Mouse (Mus musculus) limb, embryonic 11.5 days (tissue): ENCODE data around the gene Cdk6. TPM values are rescaled to one million over a fixed set of nuclear protein-coding genes. Genes with fewer than 3 reads are reported as not detected.
"Not testable (repeated sequence)": the region's sequence is repeated elsewhere in the genome, so short reads cannot be mapped to it uniquely, and the experiment has no call there.

Source experiments
- ATAC-seq: fragments of 200-750 bp; cut with Nextera tagmentation; 2 replicates; pipeline ENCODE4 v1.8.0; 2017; ENCODE audit warnings: low read depth; ENCODE audit not compliant: insufficient number of reproducible peaks, low FRiP score, low TSS enrichment
- DNase-seq: peaks from one replicate; pipeline ENCODE4 v3.0.0-alpha.2; 2015; ENCODE audit warnings: low spot score
- H3K27ac ChIP-seq: fragments of 300-500 bp; sonication (generic); replicated peaks from 2 replicates; pipeline ENCODE4 v1.5.1; 2014; ENCODE audit warnings: low read depth, mild to moderate bottlenecking, low read length
- H3K27me3 ChIP-seq: fragments of 300-500 bp; sonication (generic); 2 replicates; pipeline ENCODE4 v1.6.1; 2014; ENCODE audit warnings: mild to moderate bottlenecking, low read length, mixed read lengths; ENCODE audit not compliant: control insufficient read depth, insufficient read depth
- H3K36me3 ChIP-seq: fragments of 300-500 bp; sonication (generic); 2 replicates; pipeline ENCODE4 v1.6.1; 2014; ENCODE audit warnings: mild to moderate bottlenecking, low read length, moderate library complexity, mixed read lengths; ENCODE audit not compliant: control insufficient read depth, insufficient read depth
- H3K4me1 ChIP-seq: fragments of 300-500 bp; sonication (generic); 2 replicates; pipeline ENCODE4 v1.6.1; 2014; ENCODE audit warnings: low read length, mixed read lengths; ENCODE audit not compliant: control insufficient read depth, insufficient read depth
- H3K4me2 ChIP-seq: fragments of 300-500 bp; sonication (generic); 2 replicates; pipeline ENCODE4 v1.6.1; 2014; ENCODE audit warnings: low read depth, mild to moderate bottlenecking, moderate library complexity; ENCODE audit not compliant: severe bottlenecking
- H3K4me3 ChIP-seq: fragments of 300-500 bp; sonication (generic); 2 replicates; pipeline ENCODE4 v1.5.1; 2014; ENCODE audit warnings: low read depth, low read length
- H3K9ac ChIP-seq: fragments of 300-500 bp; sonication (generic); 2 replicates; pipeline ENCODE4 v1.6.1; 2014; ENCODE audit warnings: mild to moderate bottlenecking, low read length
- H3K9me3 ChIP-seq: fragments of 300-500 bp; sonication (generic); 2 replicates; pipeline ENCODE4 v1.6.1; 2016; ENCODE audit warnings: low read length; ENCODE audit not compliant: control insufficient read depth
- WGBS: fragments of 180-500 bp; shearing (Covaris S2); extraction: QIAGEN DNeasy Blood & Tissue Kit; methylation state at CpG from one replicate; pipeline ENCODE4 v1.1.7; 2014; 5-methylcytosine and 5-hydroxymethylcytosine counted together
- polyA plus RNA-seq: library from polyadenylated mRNA; unstranded; fragments of >200 nt; fragmentation: Nextera tagmentation; extraction: Ambion mirVana; gene quantifications from 2 replicates; pipeline ENCODE4 v1.2.1, GENCODE M21; 2014

The Cdk6 gene
- polyA plus RNA-seq, 1 experiment from 2014 or later = 31.3 TPM

DNA sequence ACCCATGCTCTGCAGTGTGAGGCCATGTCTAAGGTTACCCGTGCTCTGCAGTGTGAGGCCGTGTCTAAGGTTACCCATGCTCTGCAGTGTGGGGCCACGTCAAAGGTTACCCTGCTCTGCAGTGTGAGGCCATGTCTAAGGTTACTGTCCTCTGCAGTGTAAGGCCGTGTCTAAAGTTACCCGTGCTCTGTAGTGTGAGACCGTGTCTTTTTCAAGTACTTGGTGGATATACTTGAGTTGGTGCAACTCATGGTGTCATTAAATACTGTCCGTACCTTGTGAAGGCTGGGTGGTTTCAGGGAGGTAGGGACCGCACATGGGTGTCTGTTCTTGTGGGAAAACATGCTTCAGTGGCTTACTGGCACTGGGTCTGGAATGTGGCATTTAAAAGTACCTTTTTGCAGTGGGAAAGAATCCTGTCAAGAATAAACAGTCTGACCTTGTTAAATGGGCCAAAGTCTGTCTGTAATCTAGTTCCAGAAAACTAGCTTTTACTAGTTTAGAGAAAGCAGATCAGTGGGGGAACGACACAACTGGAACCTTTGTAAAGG is 97.2 kb downstream of the Cdk6 start:
- not testable (repeated sequence) for H3K9me3 ChIP-seq, ATAC-seq, H3K4me3 ChIP-seq, H3K4me2 ChIP-seq, H3K27me3 ChIP-seq, H3K36me3 ChIP-seq, H3K9ac ChIP-seq, H3K4me1 ChIP-seq, H3K27ac ChIP-seq, DNase-seq
- WGBS = 85% methylated on average over 9 of the region's 9 CpGs

DNA sequence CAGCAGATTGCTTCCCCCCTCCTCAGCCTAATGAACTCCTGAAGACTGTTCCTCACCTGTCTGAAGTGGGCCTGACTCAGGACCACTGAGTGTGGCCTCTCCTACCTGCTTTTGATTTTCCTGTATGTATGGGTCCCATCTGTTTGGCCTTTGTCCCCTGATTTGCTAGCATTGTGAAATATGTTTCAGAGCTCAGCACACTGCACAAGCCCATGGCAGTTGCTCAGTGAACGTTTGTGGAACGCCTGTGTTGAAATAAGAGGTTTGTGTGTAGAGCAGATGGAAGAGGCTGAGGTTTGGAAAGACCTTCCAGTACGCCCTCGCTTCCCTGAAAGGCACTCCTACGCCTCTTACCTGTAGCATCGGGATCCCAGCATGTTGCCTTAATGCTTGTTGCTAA is 98.1 kb downstream of the Cdk6 start:
- ATAC-seq, H3K4me1 ChIP-seq, H3K9me3 ChIP-seq, DNase-seq, H3K27me3 ChIP-seq, H3K4me3 ChIP-seq, H3K36me3 ChIP-seq, H3K9ac ChIP-seq, H3K27ac ChIP-seq, H3K4me2 ChIP-seq: not testable (repeated sequence)
- WGBS = 88% methylated on average over 6 of the region's 6 CpGs

DNA sequence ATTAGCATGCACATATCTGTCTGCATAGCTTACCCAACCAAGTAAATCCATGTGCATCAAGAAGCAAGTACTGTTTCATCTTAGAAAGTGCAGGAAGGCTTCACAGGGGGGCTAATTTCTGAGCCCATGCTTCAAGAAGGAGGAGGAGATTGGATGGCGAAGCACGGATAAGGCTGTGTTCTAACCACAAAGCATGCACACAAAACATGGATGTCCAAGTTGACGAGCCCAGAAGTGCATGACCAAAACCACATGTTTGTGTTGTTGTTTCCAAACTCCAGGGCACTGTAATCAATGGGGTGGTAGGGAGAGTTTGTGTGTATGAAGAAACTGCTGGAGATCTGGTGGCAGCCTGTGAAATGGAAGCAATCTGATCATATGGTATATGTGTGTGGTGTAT is 101.2 kb downstream of the Cdk6 start:
- not testable (repeated sequence) for H3K4me3 ChIP-seq, ATAC-seq, H3K9me3 ChIP-seq, H3K4me1 ChIP-seq, H3K36me3 ChIP-seq, H3K27ac ChIP-seq, H3K9ac ChIP-seq, DNase-seq, H3K4me2 ChIP-seq, H3K27me3 ChIP-seq
- WGBS = 61% methylated on average over 3 of the region's 3 CpGs

DNA sequence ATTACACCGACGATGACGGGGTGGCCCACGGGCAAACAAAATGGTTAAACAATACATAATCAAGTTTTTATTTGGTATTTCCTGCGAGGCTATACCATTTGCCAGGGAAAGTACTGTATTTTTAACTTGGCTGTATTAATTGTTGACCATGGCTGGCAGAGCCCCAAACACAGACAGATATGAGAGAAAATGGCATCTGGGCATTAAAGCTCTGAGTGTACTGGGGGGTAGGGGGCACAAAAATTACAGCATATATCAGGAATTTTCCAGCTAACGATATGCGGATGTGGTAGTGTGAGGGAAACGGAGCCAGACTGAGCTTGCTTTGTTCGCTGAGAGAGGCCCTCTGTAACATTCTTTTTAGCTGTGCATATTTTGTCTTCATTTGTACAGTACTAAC is 109.9 kb downstream of the Cdk6 start:
- not testable (repeated sequence) for H3K4me1 ChIP-seq, H3K27me3 ChIP-seq, ATAC-seq, H3K36me3 ChIP-seq, H3K4me2 ChIP-seq, H3K9ac ChIP-seq, H3K9me3 ChIP-seq, H3K4me3 ChIP-seq, DNase-seq, H3K27ac ChIP-seq
- 67% methylated on average over 9 of the region's 9 CpGs for WGBS

DNA sequence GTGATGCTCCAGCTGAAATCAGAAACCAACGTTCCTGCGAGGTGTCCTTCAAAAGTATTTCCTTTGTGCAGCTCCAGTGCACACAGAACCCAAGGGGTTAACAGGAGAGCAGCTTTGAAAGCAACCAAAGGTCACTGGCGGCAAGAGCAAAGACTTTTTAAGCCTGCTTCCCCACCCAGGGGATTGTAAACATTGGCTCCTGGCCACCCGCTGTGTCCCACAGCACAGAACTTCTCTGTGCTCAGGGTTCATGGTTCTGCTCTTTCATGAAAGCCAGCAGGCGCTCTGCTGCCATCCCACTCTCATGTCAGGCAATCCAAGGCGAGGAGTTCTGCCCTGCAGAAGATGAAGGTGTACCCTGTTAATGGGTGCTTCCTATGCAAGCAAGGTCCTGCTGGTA is 112.7 kb downstream of the Cdk6 start:
- H3K9me3 ChIP-seq, H3K27ac ChIP-seq, H3K4me2 ChIP-seq, ATAC-seq, H3K4me3 ChIP-seq, H3K9ac ChIP-seq, H3K27me3 ChIP-seq, H3K36me3 ChIP-seq, H3K4me1 ChIP-seq: not testable (repeated sequence)
- DNase-seq = peak; percentile 38
- WGBS = 6% methylated on average over 6 of the region's 6 CpGs

DNA sequence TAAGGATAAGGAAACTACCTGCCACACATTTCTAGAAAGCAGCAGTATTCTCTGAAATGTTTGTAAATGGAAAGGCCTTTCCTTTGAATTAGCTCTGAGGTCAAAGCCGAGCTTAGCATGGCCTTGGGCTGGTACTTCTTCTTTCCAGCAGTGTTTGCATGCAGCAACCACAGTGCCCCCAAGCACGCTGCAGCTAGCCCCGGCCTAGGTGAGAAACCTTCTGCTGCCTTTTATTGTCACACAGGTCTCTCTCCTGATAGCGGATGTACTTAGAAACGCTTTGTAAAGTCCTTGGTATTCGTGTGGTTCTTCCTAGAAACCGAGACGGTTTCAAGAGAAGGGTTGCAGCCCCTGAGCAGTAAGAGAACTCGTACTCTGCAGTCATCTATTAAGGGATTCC is 119.6 kb downstream of the Cdk6 start:
- Histone ChIP-seq H3K4me2 (no peak overlapping the region), H3K27ac (no peak overlapping the region), H3K4me3 (no peak overlapping the region), H3K27me3 (no peaks in the 10 kb centered on the region), H3K4me1 (peaks cover 17% of the 10 kb centered on the region), H3K36me3 (no peaks in the 10 kb centered on the region), H3K9me3 (no peaks in the 10 kb centered on the region), H3K9ac (no peak overlapping the region)
- WGBS = 81% methylated on average over 9 of the region's 9 CpGs
- ATAC-seq (no peak), DNase-seq (no peak)

DNA sequence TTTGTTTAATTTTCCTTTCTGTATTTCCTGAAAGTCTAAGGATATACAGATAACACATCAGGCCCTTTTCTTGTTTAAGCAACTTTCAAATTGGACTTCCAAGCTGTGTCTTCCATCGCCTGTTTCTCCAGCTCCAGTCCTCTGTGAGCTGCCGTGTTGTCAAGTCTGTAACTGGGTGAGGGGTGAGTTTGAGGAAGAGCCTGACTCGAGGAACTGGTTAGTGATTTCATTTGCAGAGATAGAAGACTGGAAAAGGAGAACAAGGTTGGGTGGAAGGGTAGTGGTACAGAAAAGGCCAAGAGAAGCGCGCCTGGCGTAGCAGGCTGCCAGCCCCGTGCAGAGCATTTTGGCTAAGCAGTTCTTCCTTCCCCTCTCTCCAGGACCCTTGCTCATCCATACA is 120.1 kb downstream of the Cdk6 start:
- DNase-seq = peak; percentile 18
- Histone ChIP-seq H3K9me3 (no peaks in the 10 kb centered on the region), H3K4me3 (no peak overlapping the region), H3K9ac (no peak overlapping the region), H3K27ac (no peak overlapping the region), H3K36me3 (no peaks in the 10 kb centered on the region), H3K27me3 (no peaks in the 10 kb centered on the region), H3K4me2 (no peak overlapping the region), H3K4me1 (peaks cover 19% of the 10 kb centered on the region)
- ATAC-seq = no peak
- WGBS = 87% methylated on average over 7 of the region's 7 CpGs

DNA sequence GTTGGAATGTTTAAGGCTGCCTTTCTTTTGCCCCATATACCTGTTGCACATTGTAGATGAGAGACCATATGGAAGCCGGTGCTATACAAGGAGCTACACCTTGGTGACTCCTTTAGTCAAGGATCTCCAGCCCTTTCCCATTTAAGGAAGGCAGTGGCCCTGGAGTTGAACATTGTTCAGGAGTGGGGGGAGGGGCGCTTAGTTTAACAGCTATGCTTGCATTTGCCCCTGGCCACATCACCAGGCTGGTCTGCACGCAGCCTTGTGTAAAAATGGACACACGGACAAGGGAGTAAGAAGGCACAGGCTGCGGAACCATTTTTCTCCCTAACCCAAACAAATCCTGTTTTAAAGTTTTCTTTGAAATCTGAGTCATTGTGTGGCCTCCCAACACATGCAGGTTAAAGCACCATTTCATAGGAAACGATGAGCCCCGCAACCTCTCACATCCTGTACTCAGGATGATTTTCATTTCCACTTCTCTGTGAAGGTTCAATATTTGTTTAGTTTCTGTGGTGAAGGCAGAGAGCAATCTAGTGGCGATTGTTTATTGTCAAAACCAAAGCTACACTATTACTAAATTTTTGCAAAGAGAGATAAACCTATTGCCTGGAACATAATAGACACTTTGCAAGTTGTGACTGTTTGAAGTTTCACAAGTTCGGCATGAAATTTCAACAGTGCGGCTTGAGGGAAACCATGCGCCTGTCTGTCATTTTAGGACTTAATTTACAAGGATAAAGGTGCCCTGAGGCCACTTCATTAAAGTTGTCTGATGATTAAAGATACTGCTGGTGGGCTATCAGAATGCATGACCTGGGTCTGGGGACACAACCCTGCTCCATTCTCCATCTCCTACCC is 121.8 kb downstream of the Cdk6 start:
- 46% methylated on average over 11 of the region's 11 CpGs for WGBS
- Histone ChIP-seq H3K4me3 (no peak overlapping the region), H3K27ac (no peak overlapping the region), H3K4me2 (no peak overlapping the region), H3K9ac (no peak overlapping the region), H3K9me3 (no peaks in the 10 kb centered on the region), H3K4me1 (peaks cover 19% of the 10 kb centered on the region), H3K27me3 (no peaks in the 10 kb centered on the region), H3K36me3 (no peaks in the 10 kb centered on the region)
- no peak for ATAC-seq
- peak; percentile 56 for DNase-seq
